Mouse (Mus musculus) left cerebral cortex, adult 2 months (tissue): Measurements from ENCODE around the gene Cabp2. TPM values are rescaled to one million over a fixed set of nuclear protein-coding genes. Genes with fewer than 3 reads are reported as not detected.
"Not testable (repeated sequence)": the region's sequence is repeated elsewhere in the genome, so short reads cannot be mapped to it uniquely, and the experiment has no call there.

Experiments used
- DNase-seq, 2 experiments: peaks; one replicate each; pipeline ENCODE4 v3.0.0; 2021 to 2022; ENCODE audit warnings: low spot score in 2 of 2, mixed read lengths in 1 of 2; ENCODE audit errors: extremely low spot score in 1 of 2
- H3K27ac ChIP-seq: fragments of 200-600 bp; 2 replicates; pipeline ENCODE4 v1.8.1; 2022
- H3K4me3 ChIP-seq: fragments of 200-600 bp; 2 replicates; pipeline ENCODE4 v1.8.1; 2022
- CTCF ChIP-seq: fragments of 200-600 bp; IDR thresholded peaks from 2 replicates; pipeline ENCODE4 v1.8.1; 2022; ENCODE audit warnings: antibody characterized with exemption, mild to moderate bottlenecking, moderate library complexity
- intact Hi-C: fragments of 180-260 bp; cut with DNase I; formaldehyde crosslinking; loops from one replicate; pipeline ENCODE4 v1.15.1; 2025
- total RNA-seq, 2 experiments: library from RNA; stranded (reverse); gene quantifications; 2 replicates each; pipeline ENCODE4 v1.2.3; 2021

Gene Cabp2
- total RNA-seq, 2 experiments from 2014 or later: not detected

DNA sequence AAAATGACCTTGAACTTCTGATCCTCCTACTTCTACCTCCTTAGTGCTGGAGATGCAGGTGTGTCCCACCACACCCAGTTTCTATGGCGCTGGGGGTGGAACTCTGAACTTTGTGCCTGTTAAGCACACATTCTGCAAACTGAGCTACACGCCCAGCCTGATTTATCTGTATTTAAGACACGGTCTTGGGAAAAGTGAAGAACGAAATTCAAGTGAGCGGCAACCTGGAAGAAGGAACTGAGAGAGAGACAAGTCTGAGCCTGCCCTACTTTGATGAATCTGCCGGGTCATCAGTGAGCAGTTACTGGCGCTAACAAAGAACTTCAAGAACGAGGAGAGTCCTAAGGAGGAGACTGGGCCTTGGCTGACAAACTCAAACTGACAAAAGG, 34.5 kb upstream of the Cabp2 start:
- intact Hi-C loops: no loop called here
- no peak for DNase-seq
- no peak for TF ChIP-seq CTCF
- Histone ChIP-seq H3K4me3 (no peak overlapping the region), H3K27ac (no peak overlapping the region)

DNA sequence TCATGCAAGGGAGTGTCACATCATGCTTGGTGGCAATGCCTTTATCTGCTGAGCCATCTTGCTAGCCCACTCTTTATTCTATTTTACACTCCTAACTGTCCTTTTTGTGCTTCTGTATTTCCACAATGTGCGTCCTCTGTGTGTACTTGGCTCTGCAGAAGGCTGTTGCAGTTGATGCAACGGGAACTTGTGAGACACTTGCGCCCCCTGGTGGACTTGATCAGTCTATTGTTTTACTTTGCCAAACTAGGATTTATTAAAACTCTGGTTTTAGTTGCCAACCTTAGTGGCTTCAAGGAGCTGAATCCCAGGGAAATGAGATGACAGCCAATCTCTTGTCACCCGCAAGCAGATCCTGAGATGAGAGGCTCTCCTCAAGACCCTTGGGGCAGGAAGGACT, 33.5 kb upstream of the Cabp2 start:
- Histone ChIP-seq H3K4me3 (no peak overlapping the region), H3K27ac (no peak overlapping the region)
- DNase-seq: peak; percentile 58
- peak; percentile 79 for TF ChIP-seq CTCF
- intact Hi-C loops: loop anchor here (1.0 kb wide), 1 partner anchor 29 kb away; no protein-coding TSS in a partner anchor

DNA sequence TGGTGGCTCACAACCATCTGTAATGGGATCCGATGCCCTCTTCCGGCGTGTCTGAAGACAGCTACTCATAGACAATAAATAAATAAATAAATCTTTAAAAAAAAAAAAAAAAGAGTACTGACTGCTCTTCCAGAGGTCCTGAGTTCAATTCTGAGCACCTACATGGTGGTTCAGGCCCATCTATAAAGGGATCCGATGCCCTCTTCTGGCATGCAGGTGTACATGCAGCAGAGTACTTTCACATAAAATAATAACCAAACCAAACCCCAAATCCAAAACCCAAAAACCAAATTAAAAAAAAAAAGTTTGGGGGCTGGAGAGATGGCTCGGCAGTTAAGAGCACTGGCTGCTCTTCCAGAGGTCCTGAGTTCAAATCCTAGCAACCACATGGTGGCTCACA, 32.3 kb upstream of the Cabp2 start:
- H3K27ac ChIP-seq, intact Hi-C loops, H3K4me3 ChIP-seq, DNase-seq: not testable (repeated sequence)
- peak; percentile 9 for TF ChIP-seq CTCF

- no peak for DNase-seq
- Histone ChIP-seq H3K27ac (no peak overlapping the region), H3K4me3 (no peak overlapping the region)
- intact Hi-C loops: no loop called here
- TF ChIP-seq CTCF: no peak; the same call in 1 of the 2 replicates
Measured at GRCm38 (mm10) chr19:4051016-4051415, 30.4 kb upstream of the Cabp2 start.

DNA sequence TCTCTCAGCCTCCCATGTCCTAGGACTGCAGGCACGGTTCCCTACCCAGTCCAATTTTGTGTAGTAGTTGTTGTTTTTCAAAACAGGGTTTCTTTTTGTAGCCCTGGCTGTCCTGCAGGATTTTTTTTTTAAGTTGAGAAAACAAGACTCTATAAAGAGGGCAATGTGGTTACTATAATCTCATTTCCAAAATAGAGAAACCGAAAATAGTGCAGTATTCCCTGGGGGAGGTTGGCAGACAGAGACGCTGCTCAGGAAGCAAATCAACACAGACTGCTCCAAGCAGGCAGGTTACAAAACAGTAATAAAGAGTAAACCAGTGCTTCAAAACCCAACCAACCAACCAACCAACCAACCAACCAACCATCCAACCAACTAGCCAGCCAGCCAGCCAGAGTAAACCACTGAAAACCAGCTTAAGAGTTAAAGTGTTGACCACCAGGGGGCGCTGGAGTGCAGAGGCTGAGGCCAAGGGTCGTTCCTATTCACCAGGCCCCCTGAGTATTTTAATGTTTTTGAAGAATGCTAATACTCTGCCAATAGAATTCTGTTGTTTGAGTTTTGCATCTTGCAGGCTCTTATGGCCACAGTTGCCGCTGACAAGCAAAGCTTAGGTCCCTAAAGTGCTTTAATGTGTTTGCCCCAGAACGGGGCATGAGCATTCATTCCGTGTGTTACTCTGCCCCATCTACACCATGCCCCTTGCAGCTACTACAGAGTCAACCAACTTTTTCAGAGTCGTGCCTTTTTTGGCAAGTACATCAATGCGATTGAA, 29.4 kb upstream of the Cabp2 start:
- Histone ChIP-seq H3K27ac (no peak overlapping the region), H3K4me3 (no peak overlapping the region)
- peak; percentile 73 for TF ChIP-seq CTCF
- peak; percentile 28 to 35 for DNase-seq
- intact Hi-C loops: loop anchor here (2.0 kb wide), 1 partner anchor 29 kb away; the partner anchor contains the start of gene Cabp2

DNA sequence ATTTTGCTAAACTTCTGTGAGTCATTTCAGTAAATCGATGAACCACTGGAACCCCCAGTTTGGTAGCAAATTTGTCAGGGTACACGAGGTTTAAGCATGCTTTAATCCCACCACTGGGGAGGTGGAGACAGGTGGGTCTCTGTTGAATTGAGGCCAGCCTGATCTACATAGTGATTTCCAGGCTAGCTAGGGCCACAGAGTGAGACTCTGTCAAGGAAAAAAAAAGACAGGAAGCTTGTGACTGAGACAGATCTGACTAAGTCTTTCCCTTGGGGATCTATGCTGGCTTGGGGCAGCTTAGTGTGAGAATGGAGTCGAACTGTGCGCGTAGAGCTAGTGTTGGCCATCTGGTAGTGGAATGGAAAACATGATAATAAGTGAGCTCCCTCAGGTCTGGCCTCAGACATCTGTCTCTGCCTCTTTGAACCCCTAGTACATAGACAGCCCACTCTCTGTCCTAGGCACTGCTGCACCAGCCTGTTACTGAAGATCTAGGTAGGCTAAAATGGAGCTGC, 28.8 kb upstream of the Cabp2 start:
- Histone ChIP-seq H3K4me3 (no peak overlapping the region), H3K27ac (no peak overlapping the region)
- TF ChIP-seq CTCF: no peak
- intact Hi-C loops: loop anchor here (2.0 kb wide), 1 partner anchor 28 kb away; the partner anchor contains the start of gene Cabp2
- no peak for DNase-seq

- no peak for DNase-seq
- intact Hi-C loops: no loop called here
- no peak for TF ChIP-seq CTCF
- Histone ChIP-seq H3K27ac (no peak overlapping the region), H3K4me3 (no peak overlapping the region)
Measured at GRCm38 (mm10) chr19:4054613-4055012, 26.8 kb upstream of the Cabp2 start.

DNA sequence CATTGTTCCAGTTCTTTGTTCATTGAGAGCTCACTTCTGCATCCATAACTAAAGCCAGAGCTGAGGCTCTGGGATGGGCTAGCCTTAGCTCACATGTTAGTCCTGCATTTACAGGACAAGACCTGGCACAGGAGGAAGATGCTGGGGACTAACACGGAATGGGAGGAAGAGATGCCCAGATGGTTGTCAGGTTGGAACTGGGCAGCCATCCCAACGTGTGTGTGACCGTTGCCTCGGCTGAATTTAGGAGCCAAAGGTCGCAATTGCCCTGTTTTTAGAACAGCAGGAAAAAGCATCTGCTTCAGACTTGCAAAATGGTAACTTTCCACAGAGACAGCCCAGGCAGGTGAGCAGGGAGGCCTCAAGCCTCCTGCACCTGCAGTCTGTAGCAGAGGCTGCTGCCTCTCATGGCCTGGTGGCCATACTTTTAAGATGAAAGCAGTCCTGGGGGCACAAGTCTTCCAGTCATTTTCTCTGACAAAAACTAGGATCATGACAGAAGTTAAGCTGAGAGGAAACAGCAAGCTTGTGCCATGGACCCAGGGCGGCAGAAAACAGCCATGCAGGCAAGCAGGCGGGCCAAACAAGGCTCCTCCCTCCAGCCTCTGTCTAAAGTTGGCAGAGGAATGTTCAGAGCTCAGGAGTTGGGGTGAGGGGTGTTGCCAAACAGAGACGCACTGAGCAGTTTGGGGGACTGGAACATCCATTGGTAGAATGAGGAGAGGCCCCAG, 26.0 kb upstream of the Cabp2 start:
- no peak overlapping the region for H3K4me3 ChIP-seq
- TF ChIP-seq CTCF: no peak
- no peak overlapping the region for H3K27ac ChIP-seq
- DNase-seq: no peak
- intact Hi-C loops: no loop called here

- Histone ChIP-seq H3K4me3 (no peak overlapping the region), H3K27ac (no peak overlapping the region)
- no peak for TF ChIP-seq CTCF
- intact Hi-C loops: no loop called here
- no peak for DNase-seq
Measured at GRCm38 (mm10) chr19:4055947-4056693, 25.3 kb upstream of the Cabp2 start.

DNA sequence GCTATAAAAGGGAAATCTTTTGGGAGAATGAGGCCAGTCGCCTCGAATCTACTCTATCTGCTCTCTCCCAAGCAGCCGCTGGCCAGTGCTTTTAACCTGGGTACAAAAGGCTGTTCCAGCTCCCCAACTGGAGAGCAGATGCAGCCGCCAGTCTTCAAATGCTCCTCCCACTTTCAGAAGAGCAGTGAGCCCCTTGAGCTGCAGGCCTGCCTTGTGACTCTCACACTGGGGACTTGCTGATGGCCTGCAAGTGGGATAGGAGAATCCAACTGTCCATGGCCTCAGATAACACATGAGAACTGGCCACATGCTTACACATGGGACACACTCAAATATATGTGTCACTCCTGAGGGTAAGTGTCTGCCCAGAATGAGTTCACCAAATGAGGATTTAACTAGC, 24.7 kb upstream of the Cabp2 start:
- no peak for TF ChIP-seq CTCF
- no peak overlapping the region for H3K27ac ChIP-seq

GRCm38 (mm10) chr19:4057389-4057788, 24.0 kb upstream of the Cabp2 start:
- Histone ChIP-seq H3K4me3 (no peak overlapping the region), H3K27ac (no peak overlapping the region)
- no peak for TF ChIP-seq CTCF
- no peak for DNase-seq
- intact Hi-C loops: no loop called here

More for the DNA sequence above, 24.7 kb upstream of the Cabp2 start:
- H3K4me3 ChIP-seq: no peak overlapping the region
- DNase-seq: no peak
- intact Hi-C loops: no loop called here
